8 mouse cellular contexts compared by ENCODE assay signal in genomic region chr11:5739846-5740245, GRCm38 (mm10). TPM values are rescaled to one million over a fixed set of nuclear protein-coding genes. Genes with fewer than 3 reads are reported as not detected.
DNase-seq lines count a peak whose midpoint lies in the region; ATAC-seq lines count a peak whose summit lies in the region.

No protein-coding gene starts in this region.

- H3K9me3 ChIP-seq in stomach, embryonic 15.5 days: no peaks in the 10 kb centered on the region

- H3K36me3 ChIP-seq in stomach, embryonic 15.5 days: no peaks in the 10 kb centered on the region

- ATAC-seq in stomach, embryonic 15.5 days (ENCODE audit: insufficient read depth, low FRiP score, low read depth): no peak

- peak overlapping the region; percentile 84 for H3K4me2 ChIP-seq in stomach, embryonic 15.5 days

- H3K9ac ChIP-seq in stomach, embryonic 15.5 days: no peak overlapping the region

- H3K27me3 ChIP-seq in stomach, embryonic 15.5 days (replicated peaks): no peaks in the 10 kb centered on the region

- 71% methylated on average over 3 of the region's 3 CpGs for WGBS in stomach, embryonic 15.5 days

- DNase-seq in cerebellum, postnatal 10 days: peak; percentile 25 to 32
- no peak for DNase-seq in cerebellum, adult 9-10 months
- DNase-seq in A20 (ENCODE audit: low read depth, low spot score): peak; percentile 35
- peak; percentile 36 for DNase-seq in fat pad, adult 2 months (ENCODE audit: extremely low read depth, low read depth, low spot score)
- peak; percentile 73 for DNase-seq in kidney, postnatal 14 days
- no peak for DNase-seq in right cerebral cortex, adult 2 months (ENCODE audit: low spot score in 2 of 2)
- no peak for DNase-seq in spleen, postnatal 10 days (ENCODE audit: low spot score in 2 of 2)

- H3K4me3 ChIP-seq in stomach, embryonic 15.5 days (replicated peaks): no peak overlapping the region; the same call in 1 of the 2 replicates

- peaks cover 7% of the 10 kb centered on the region; the same call in 1 of the 2 replicates for H3K4me1 ChIP-seq in stomach, embryonic 15.5 days

- no peak overlapping the region for H3K27ac ChIP-seq in stomach, embryonic 15.5 days

RNA-seq across cellular contexts. Expression of gene Urgcp, which starts 22.3 kb away (rescaled TPM):
- 22.8 and 23.3 TPM in 2 replicates for polyA plus RNA-seq in stomach, embryonic 15.5 days (2015; fragmentation: Nextera tagmentation; extraction: Ambion mirVana)

RNA-seq across cellular contexts. Expression of gene Mrps24, which starts 24.4 kb away (rescaled TPM):
- polyA plus RNA-seq in stomach, embryonic 15.5 days (2015; fragmentation: Nextera tagmentation; extraction: Ambion mirVana): 210 and 217 TPM in 2 replicates

RNA-seq across cellular contexts. Expression of gene Dbnl, which starts 48.4 kb away (rescaled TPM):
- 111 and 115 TPM in 2 replicates for polyA plus RNA-seq in stomach, embryonic 15.5 days (2015; fragmentation: Nextera tagmentation; extraction: Ambion mirVana)

Comparison
In these comparisons a context has a peak if more than half of its experiments do, and no peak if none do; other contexts are left out.
1. DNase-seq: peak in cerebellum, postnatal 10 days (2 of 2), A20 (single experiment), fat pad, adult 2 months (single experiment) and kidney, postnatal 14 days (single experiment); none in cerebellum, adult 9-10 months (single experiment), right cerebral cortex, adult 2 months (0 of 2) and spleen, postnatal 10 days (0 of 2).